ENCODE assay signal across 11 mouse cellular contexts in genomic region chr10:79884446-79884845, GRCm38 (mm10). TPM values are rescaled to one million over a fixed set of nuclear protein-coding genes. Genes with fewer than 3 reads are reported as not detected.
DNase-seq lines count a peak whose midpoint lies in the region; ATAC-seq and TF ChIP-seq lines count a peak whose summit lies in the region.
"Had no signal": no experiment of that assay in that cellular context is flagged by ENCODE, and none has a peak within 500 bp of the region (broad histone marks: within the 10 kb centered on the region; RNA-seq: fewer than 3 reads in every experiment).

No protein-coding gene starts in this region.

- no peak for DNase-seq in hindbrain, embryonic 11.5 days (ENCODE audit: low spot score)
- DNase-seq in hindbrain, embryonic 10.5 days (ENCODE audit: low spot score): no peak
- peak; percentile 98 for DNase-seq in adipocyte (ENCODE audit: low spot score)
- DNase-seq in lung, postnatal 25 days (ENCODE audit: low spot score): peak; percentile 58
- DNase-seq in c-Kit-positive CD71-positive TER-119-positive erythroid progenitor cells, embryonic 14.5 days (ENCODE audit: low spot score): no peak
- no peak for DNase-seq in spleen, adult 18-20 months
- DNase-seq in left cerebral cortex, adult 2 months (ENCODE audit: extremely low spot score in 1 of 2, low spot score in 2 of 2): no peak

- 73% methylated on average over 4 of the region's 4 CpGs for WGBS in hindbrain, embryonic 11.5 days
- WGBS in hindbrain, embryonic 10.5 days: 69% methylated on average over 4 of the region's 4 CpGs

- H3K27me3 ChIP-seq in hindbrain, embryonic 11.5 days (ENCODE audit: control insufficient read depth, insufficient read depth, low read length): peaks cover 14% of the 10 kb centered on the region
- H3K27me3 ChIP-seq in hindbrain, embryonic 10.5 days (ENCODE audit: insufficient read depth, poor library complexity, severe bottlenecking): peaks cover 69% of the 10 kb centered on the region

- no peak overlapping the region for H3K4me2 ChIP-seq in hindbrain, embryonic 11.5 days (replicated peaks; ENCODE audit: low read depth, low read length)

- TF ChIP-seq CTCF in left cerebral cortex, adult 2 months (IDR thresholded peaks at IDR 0.05): no peak

- H3K4me1 ChIP-seq in hindbrain, embryonic 11.5 days (replicated peaks; ENCODE audit: control insufficient read depth, insufficient read depth, low read length): 0 out of 2 replicates have a peak, but pooled peaks cover 2% of the 10 kb centered on the region
- peaks cover 29% of the 10 kb centered on the region for H3K4me1 ChIP-seq in hindbrain, embryonic 10.5 days (replicated peaks)

- peak overlapping the region; percentile 11; the same call in 1 of the 2 replicates for H3K9ac ChIP-seq in hindbrain, embryonic 11.5 days (ENCODE audit: low read depth, low read length)
- H3K9ac ChIP-seq: heart, embryonic 15.5 days; limb, embryonic 13.5 days had no signal

- H3K27ac ChIP-seq in hindbrain, embryonic 11.5 days (ENCODE audit: low read depth, low read length): no peak overlapping the region
- H3K27ac ChIP-seq in hindbrain, embryonic 10.5 days: no peak overlapping the region
- H3K27ac ChIP-seq in left cerebral cortex, adult 2 months: no peak overlapping the region
- H3K27ac ChIP-seq: heart, embryonic 15.5 days; limb, embryonic 13.5 days had no signal

- no peaks in the 10 kb centered on the region for H3K36me3 ChIP-seq in hindbrain, embryonic 11.5 days (ENCODE audit: control insufficient read depth, insufficient read depth, low read length)
- H3K36me3 ChIP-seq in hindbrain, embryonic 10.5 days: no peaks in the 10 kb centered on the region
- H3K36me3 ChIP-seq: G1E; heart, embryonic 15.5 days; limb, embryonic 13.5 days had no signal

- no peaks in the 10 kb centered on the region for H3K9me3 ChIP-seq in hindbrain, embryonic 11.5 days (ENCODE audit: control insufficient read depth, low read length)
- no peaks in the 10 kb centered on the region for H3K9me3 ChIP-seq in hindbrain, embryonic 10.5 days
- H3K9me3 ChIP-seq: G1E; heart, embryonic 15.5 days; limb, embryonic 13.5 days had no signal

- intact Hi-C loops in left cerebral cortex, adult 2 months (cut with DNase I): loop anchor here (5.0 kb wide), 1 partner anchor 52 kb away; no protein-coding TSS in a partner anchor

- no peak for ATAC-seq in hindbrain, embryonic 11.5 days (ENCODE audit: low FRiP score)
- ATAC-seq in granulocyte monocyte progenitor cell, adult 5-6 weeks (replicated peaks; ENCODE audit: poor library complexity, severe bottlenecking): peak; percentile 46

- H3K4me3 ChIP-seq in hindbrain, embryonic 11.5 days (ENCODE audit: low read depth, low read length): no peak overlapping the region
- H3K4me3 ChIP-seq in hindbrain, embryonic 10.5 days: no peak overlapping the region
- H3K4me3 ChIP-seq in left cerebral cortex, adult 2 months: no peak overlapping the region
- H3K4me3 ChIP-seq: heart, embryonic 15.5 days had no signal

RNA-seq across cellular contexts. Expression of gene Elane, which starts 1.6 kb away (rescaled TPM):
- polyA plus RNA-seq in hindbrain, embryonic 11.5 days (2014; fragmentation: Nextera tagmentation; extraction: Ambion mirVana): 0.67 TPM in 1 of 2 replicates, not detected in the other
- not detected in 2 replicates for polyA plus RNA-seq in hindbrain, embryonic 10.5 days (2016; fragmentation: Nextera tagmentation; extraction: Ambion mirVana)
- 5,751 and 6,009 TPM in 2 replicates for total RNA-seq in granulocyte monocyte progenitor cell, adult 5-6 weeks (2014; fragmentation: Nextera tagmentation)
- 2,814 and 3,772 TPM in 2 replicates for total RNA-seq in granulocyte monocyte progenitor cell, adult 5-6 weeks (2017)
- total RNA-seq in left cerebral cortex, adult 2 months (2021): not detected
- total RNA-seq: G1E had no signal

RNA-seq across cellular contexts. Expression of gene Cfd, which starts 6.2 kb away (rescaled TPM):
- polyA plus RNA-seq in hindbrain, embryonic 11.5 days (2014; fragmentation: Nextera tagmentation; extraction: Ambion mirVana): not detected in 2 replicates
- not detected in 2 replicates for polyA plus RNA-seq in hindbrain, embryonic 10.5 days (2016; fragmentation: Nextera tagmentation; extraction: Ambion mirVana)
- total RNA-seq in granulocyte monocyte progenitor cell, adult 5-6 weeks (2014; fragmentation: Nextera tagmentation): 1.6 and 4.5 TPM in 2 replicates
- not detected in 2 replicates for total RNA-seq in granulocyte monocyte progenitor cell, adult 5-6 weeks (2017)
- not detected for total RNA-seq in left cerebral cortex, adult 2 months (2021)
- total RNA-seq: G1E had no signal
- polyA plus RNA-seq: G1E; heart, embryonic 15.5 days; limb, embryonic 13.5 days had no signal

RNA-seq across cellular contexts. Expression of gene Plppr3, which starts 10.0 kb away (rescaled TPM):
- 129 and 150 TPM in 2 replicates for polyA plus RNA-seq in hindbrain, embryonic 11.5 days (2014; fragmentation: Nextera tagmentation; extraction: Ambion mirVana)
- polyA plus RNA-seq in hindbrain, embryonic 10.5 days (2016; fragmentation: Nextera tagmentation; extraction: Ambion mirVana): 122 and 205 TPM in 2 replicates
- total RNA-seq in granulocyte monocyte progenitor cell, adult 5-6 weeks (2014; fragmentation: Nextera tagmentation): 72.1 and 111 TPM in 2 replicates
- total RNA-seq in granulocyte monocyte progenitor cell, adult 5-6 weeks (2017): 91.6 and 112 TPM in 2 replicates
- total RNA-seq in left cerebral cortex, adult 2 months (2021): 10 to 100 TPM; 51.8 to 63.0 TPM

RNA-seq across cellular contexts. Expression of gene Prtn3, which starts 10.2 kb away (rescaled TPM):
- polyA plus RNA-seq in hindbrain, embryonic 11.5 days (2014; fragmentation: Nextera tagmentation; extraction: Ambion mirVana): 9.4 and 10.5 TPM in 2 replicates
- polyA plus RNA-seq in hindbrain, embryonic 10.5 days (2016; fragmentation: Nextera tagmentation; extraction: Ambion mirVana): 10.0 and 15.1 TPM in 2 replicates
- total RNA-seq in granulocyte monocyte progenitor cell, adult 5-6 weeks (2014; fragmentation: Nextera tagmentation): 2,258 and 3,780 TPM in 2 replicates
- 1,097 and 1,536 TPM in 2 replicates for total RNA-seq in granulocyte monocyte progenitor cell, adult 5-6 weeks (2017)
- total RNA-seq in left cerebral cortex, adult 2 months (2021): 1 to 10 TPM; 1.7 to 2.6 TPM

RNA-seq across cellular contexts. Expression of gene Med16, which starts 24.3 kb away (rescaled TPM):
- polyA plus RNA-seq in hindbrain, embryonic 11.5 days (2014; fragmentation: Nextera tagmentation; extraction: Ambion mirVana): 33.7 and 41.8 TPM in 2 replicates
- 68.3 and 77.3 TPM in 2 replicates for polyA plus RNA-seq in hindbrain, embryonic 10.5 days (2016; fragmentation: Nextera tagmentation; extraction: Ambion mirVana)
- total RNA-seq in granulocyte monocyte progenitor cell, adult 5-6 weeks (2014; fragmentation: Nextera tagmentation): 14.1 and 20.3 TPM in 2 replicates
- 17.0 and 18.7 TPM in 2 replicates for total RNA-seq in granulocyte monocyte progenitor cell, adult 5-6 weeks (2017)
- total RNA-seq in left cerebral cortex, adult 2 months (2021): 10 to 100 TPM; 55.3 to 55.5 TPM

Comparison
In these comparisons a context has a peak if more than half of its experiments do, and no peak if none do; other contexts are left out.
1. DNase-seq: peak in adipocyte (single experiment) and lung, postnatal 25 days (single experiment); none in hindbrain, embryonic 11.5 days (single experiment), hindbrain, embryonic 10.5 days (single experiment), c-Kit-positive CD71-positive TER-119-positive erythroid progenitor cells, embryonic 14.5 days (single experiment), spleen, adult 18-20 months (0 of 2) and left cerebral cortex, adult 2 months (0 of 2).
2. RNA of gene Elane, which starts 1.6 kb away (total RNA-seq): 2,814 to 6,009 TPM in granulocyte monocyte progenitor cell, adult 5-6 weeks; not detected in left cerebral cortex, adult 2 months; every median in the first group is over 1,000 times any median in the second.